Mouse (Mus musculus) ES-E14 (cell line): Measurements from ENCODE around the gene Hspa1l.

Experiments used
- CHD2 ChIP-seq: IDR thresholded peaks from 2 replicates; pipeline ENCODE4 v1.6.1; 2014; ENCODE audit warnings: mild to moderate bottlenecking, low read depth, low read length, inconsistent platforms
- HCFC1 ChIP-seq: IDR thresholded peaks from 2 replicates; pipeline ENCODE4 v1.6.1; 2012; ENCODE audit warnings: low read length, inconsistent platforms, borderline replicate concordance; ENCODE audit not compliant: insufficient read depth
- MAFK ChIP-seq: IDR thresholded peaks from 2 replicates; pipeline ENCODE4 v1.6.1; 2014; ENCODE audit warnings: mild to moderate bottlenecking, low read depth, low read length, inconsistent platforms; ENCODE audit not compliant: insufficient read depth
- ZC3H11A ChIP-seq: IDR thresholded peaks from 2 replicates; pipeline ENCODE4 v1.6.1; 2012; ENCODE audit warnings: low read depth, mild to moderate bottlenecking, inconsistent platforms, low read length, borderline replicate concordance
- ZNF384 ChIP-seq: IDR thresholded peaks from 2 replicates; pipeline ENCODE4 v1.6.1; 2012; ENCODE audit warnings: low read depth, low read length, inconsistent platforms

GRCm38 (mm10) chr17:35009586-35009985 lies 37.1 kb downstream of the Hspa1l start:
- TF ChIP-seq MAFK (no peak), ZC3H11A (no peak), ZNF384 (no peak), CHD2 (no peak), HCFC1 (no peak)
